Mouse (Mus musculus): ENCODE data around the gene Fgf14. TPM values are rescaled to one million over a fixed set of nuclear protein-coding genes. Genes with fewer than 3 reads are reported as not detected.
"Not testable (repeated sequence)": the region's sequence is repeated elsewhere in the genome, so short reads cannot be mapped to it uniquely, and the experiment has no call there.

Fgf14 gene
- total RNA-seq, 2 experiments from 2014 or later: 53.0 to 57.3 TPM

DNA sequence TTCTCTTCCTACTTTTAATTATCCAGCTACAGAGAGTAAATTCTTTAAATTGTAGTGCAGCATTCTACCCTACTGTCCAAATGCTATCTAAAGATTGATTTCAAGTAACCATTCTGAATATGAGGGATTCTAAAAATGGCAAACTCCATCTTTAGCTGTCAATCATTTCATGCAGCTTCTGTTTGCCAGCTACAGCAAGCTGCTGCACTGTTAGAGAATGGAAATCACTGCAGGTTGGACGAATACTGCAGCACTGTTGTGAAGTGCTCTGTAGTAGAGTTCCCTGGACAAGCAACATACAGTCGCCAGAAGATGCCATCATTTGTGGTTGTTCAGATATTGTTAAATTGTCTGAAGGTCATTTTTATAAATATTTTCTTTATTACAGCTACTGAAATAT, 453.5 kb downstream of the Fgf14 start:
- intact Hi-C loops (cut with DNase I): loop anchor here (10.0 kb wide), 1 partner anchor 451 kb away; the partner anchor contains the start of gene Fgf14
- DNase-seq (ENCODE audit: low spot score in 2 of 2): no peak

DNA sequence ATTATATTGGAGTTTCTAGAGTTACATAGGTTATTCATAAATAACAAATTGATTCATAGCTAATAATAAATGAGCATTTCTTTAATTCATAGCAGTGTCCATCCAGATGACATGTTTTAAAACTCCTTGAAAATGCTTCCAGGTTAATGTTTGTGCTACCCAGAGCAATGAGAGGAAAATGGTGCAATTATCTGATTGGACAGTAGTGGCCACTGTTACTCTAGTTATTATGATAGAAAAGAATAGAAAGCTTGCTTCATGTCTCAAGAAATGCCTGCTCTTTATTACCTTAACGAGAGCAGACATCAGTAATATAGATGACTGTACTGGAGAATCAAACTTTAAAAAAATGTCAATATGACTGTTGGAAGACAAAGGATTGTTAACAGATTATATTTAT, 454.5 kb downstream of the Fgf14 start:
- intact Hi-C loops (cut with DNase I): loop anchor here (10.0 kb wide), 1 partner anchor 452 kb away; the partner anchor contains the start of gene Fgf14
- DNase-seq (ENCODE audit: low spot score in 2 of 2): no peak

DNA sequence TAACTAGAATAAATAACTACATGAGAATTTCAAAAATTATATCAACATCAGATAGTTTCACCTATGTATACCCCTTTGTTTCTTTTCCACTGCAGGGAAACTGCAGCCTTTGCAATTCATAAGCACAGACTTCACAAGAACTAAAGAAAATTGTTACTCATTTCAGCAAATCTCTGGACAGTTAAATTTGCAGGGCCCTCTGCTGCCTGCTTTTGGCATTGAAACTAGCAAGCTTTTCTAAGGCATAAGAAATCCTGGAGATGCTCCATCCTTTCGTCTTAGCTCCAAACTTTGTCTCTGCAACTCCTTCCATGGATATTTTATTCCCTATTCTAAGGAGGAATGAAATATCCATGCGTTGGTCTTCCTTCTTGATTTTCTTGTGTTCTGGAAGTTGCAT, 455.9 kb downstream of the Fgf14 start:
- intact Hi-C loops (cut with DNase I): loop anchor here (10.0 kb wide), 1 partner anchor 454 kb away; the partner anchor contains the start of gene Fgf14
- DNase-seq (ENCODE audit: low spot score in 2 of 2): no peak

DNA sequence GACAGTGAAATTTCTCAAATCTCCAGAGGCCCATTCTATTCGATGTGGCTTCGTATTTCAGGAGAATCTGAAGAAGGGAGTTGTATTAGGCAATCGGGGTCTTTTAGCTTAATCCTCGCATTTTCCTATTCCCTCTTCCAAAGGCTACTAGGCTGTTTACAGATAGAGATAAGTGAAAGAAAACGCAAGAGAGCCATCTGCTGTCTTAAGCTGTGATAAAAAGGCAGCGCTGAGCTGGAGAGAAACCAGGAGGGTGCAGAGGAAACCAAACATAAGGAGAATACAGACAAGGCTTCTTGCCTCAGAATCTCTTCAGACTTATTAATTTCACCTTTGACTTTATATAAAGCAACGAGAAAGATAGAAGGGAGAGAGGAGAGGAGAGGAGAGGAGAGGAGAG, 481.1 kb downstream of the Fgf14 start:
- DNase-seq (ENCODE audit: low spot score in 2 of 2): peak in 1 of 2 experiments; percentile 17
- intact Hi-C loops (cut with DNase I): loop anchor here (10.0 kb wide), 1 partner anchor 441 kb away; no protein-coding TSS in a partner anchor

DNA sequence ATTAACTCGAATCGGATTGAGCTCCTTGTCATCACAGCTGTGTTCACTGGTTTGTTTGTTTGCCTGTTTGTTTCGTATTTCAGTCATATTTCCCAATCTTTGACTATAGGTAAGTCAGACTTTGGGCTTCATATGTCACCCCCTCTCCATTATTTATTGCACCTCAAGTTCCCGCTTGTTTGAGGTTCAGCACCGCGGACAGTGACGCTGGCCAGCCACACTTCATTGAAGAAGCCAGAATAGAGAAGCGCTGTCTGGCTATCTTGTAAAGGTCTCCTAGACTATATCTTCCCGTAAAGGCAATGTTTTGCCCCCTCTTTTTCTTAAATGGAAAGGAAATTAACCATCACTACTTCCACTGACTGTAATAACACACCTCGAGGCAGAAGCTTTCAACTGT, 481.6 kb downstream of the Fgf14 start:
- no peak for DNase-seq (ENCODE audit: low spot score in 2 of 2)
- intact Hi-C loops (cut with DNase I): loop anchor here (10.0 kb wide), 1 partner anchor 441 kb away; no protein-coding TSS in a partner anchor

DNA sequence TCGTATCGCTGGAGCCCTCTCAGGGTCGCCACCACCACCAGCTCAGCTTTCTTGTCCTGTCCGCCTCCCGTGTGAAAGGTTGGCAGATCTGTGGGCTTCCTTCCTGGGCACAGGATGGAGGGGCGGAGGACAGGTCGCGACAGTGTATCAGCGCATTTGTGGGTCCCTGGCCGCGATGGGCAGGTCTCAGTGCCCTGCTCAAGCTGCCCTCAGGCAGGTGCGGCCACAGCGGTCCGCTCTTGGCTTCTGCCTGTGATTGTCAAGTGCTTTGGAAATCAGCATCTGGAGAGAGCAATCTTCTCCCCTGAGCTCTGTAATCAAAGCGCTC, 484.1 kb downstream of the Fgf14 start:
- DNase-seq (ENCODE audit: low spot score in 2 of 2): peak; percentile 10 to 15
- intact Hi-C loops (cut with DNase I): loop anchor here (2.0 to 10.0 kb wide), 2 partner anchors 438 to 822 kb away; no protein-coding TSS in a partner anchor

DNA sequence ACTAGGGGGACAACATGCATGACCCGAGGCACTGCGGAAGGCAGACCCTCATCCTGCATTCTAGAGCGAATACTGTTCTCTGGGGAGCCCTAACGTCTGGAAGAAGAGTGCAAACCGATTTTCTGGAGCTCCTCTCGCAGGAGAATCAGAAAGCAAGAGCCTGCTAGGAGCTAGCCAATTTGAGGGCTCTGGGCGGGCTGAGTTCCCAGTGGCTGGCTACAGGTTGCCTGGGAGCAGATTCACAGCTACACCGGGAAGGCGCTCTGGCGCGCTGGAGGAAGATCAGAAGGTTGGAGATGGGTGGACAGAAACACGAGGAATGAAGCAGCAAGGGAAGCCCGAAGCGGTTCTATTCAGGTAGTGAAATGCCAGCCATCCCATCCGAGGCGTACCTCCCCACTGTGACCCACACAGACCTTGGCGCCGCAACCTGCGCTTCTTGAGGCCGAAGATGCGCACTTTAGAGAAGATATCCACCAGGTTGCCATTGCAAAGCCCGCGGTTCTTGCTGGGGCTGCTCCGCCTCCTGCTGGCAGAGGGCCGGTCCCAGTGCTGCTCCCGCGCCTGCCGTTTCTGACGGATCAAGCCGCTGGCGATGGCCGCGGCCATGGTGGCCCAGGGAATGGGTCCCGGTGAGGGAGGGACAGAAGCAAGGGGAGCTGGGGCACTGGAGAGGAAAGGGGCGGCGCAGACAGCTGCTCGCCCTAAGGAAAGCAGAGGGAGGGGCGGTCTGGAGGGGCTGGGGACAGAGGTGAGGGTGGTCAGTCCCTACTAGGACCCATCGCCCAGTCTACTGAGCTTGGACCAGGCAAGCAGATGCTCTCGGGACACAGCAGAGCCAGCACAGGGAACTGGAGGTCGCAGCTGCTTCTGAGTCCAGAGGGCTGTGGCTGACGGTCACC, 484.8 kb downstream of the Fgf14 start:
- intact Hi-C loops (cut with DNase I): loop anchor here (2.0 to 10.0 kb wide), 2 partner anchors 437 to 821 kb away; no protein-coding TSS in a partner anchor
- peak; percentile 48 to 56 for DNase-seq (ENCODE audit: low spot score in 2 of 2)

DNA sequence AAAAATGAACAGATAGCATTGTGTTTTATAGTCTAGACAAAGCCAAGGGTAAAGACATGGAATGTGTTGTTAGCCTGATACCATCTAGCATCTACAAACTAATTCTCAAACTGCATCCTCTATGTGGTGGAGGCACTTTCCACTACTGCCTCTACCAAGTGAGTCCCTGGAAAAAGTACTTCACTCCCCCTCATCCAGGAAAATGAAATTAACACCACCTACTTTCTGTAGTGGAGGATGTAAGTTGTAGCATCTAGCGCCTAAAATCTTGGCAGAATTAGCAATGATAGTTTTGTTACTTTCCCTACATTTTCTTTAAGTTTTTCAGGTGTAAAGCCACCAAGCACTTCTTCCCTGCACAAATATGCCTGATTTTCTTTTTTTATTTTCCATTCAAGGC, 496.7 kb downstream of the Fgf14 start:
- DNase-seq (ENCODE audit: low spot score in 2 of 2): no peak
- intact Hi-C loops (cut with DNase I): no loop called here

DNA sequence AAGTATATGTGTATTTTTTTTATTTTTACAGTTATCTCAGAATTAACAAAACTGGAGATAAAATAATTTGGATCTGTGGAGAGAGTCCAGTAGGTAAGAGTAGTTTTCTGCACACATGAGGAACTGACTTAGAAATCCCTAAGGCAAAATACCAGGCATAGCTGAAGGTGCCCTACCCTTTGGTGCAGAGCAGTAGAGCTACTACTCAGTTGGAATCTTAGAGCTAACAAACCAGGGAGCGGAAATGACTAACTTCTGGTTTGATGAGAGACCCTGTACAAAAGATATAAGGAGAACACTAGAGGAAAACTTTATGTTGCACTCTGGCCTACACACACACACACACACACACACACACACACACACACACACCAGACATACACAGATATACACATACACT, 502.8 kb downstream of the Fgf14 start:
- DNase-seq (ENCODE audit: low spot score in 2 of 2): no peak
- intact Hi-C loops (cut with DNase I): no loop called here

DNA sequence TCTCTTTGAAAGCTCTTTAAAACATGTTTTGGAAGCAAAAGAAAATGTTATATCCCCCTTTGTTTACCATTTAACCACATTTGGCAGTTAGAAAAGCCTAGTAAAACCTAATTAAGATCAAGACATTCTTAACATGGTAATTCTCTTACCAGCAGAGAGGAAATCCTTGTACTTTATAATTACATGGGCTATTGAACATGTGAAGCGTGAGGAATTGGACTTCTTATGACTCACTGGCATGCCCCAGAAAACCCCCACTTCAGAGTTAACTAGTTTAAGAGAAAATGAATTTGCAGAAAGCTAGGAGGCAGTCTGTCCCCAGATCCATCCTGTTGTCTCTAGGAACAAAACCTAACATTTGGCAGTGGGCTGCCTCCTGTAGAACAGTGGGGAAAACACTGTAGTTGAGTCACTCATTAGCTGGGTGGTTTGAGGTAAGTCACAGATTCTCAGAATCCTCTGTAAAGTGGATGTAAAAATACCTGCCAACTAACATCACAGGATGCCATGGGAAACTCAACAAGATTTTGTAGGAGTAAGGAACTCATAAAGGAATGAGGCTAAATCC, 513.2 kb downstream of the Fgf14 start:
- no peak for DNase-seq (ENCODE audit: low spot score in 2 of 2)

DNA sequence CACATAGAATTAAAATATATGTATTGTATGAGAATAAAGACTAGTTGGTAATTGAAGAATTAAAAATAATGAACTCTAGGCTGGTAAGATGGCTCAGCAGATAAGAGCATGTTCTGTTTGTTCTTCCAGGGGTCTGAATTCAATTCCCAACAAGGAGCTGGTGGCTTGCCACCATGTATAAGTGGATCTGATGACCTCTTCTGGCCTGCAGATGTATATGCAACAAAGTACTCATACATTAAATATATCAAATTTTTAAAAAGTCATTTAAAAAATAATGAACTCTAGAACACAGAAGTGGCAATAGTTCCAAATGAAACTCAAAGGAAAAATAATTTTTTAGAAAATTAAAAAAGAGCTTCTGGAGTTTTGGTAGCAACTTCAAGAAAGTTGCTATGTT, 529.5 kb downstream of the Fgf14 start:
- DNase-seq (ENCODE audit: low spot score in 2 of 2): no peak
- intact Hi-C loops (cut with DNase I): no loop called here

More for the DNA sequence above, 513.2 kb downstream of the Fgf14 start:
- intact Hi-C loops (cut with DNase I): no loop called here

DNA sequence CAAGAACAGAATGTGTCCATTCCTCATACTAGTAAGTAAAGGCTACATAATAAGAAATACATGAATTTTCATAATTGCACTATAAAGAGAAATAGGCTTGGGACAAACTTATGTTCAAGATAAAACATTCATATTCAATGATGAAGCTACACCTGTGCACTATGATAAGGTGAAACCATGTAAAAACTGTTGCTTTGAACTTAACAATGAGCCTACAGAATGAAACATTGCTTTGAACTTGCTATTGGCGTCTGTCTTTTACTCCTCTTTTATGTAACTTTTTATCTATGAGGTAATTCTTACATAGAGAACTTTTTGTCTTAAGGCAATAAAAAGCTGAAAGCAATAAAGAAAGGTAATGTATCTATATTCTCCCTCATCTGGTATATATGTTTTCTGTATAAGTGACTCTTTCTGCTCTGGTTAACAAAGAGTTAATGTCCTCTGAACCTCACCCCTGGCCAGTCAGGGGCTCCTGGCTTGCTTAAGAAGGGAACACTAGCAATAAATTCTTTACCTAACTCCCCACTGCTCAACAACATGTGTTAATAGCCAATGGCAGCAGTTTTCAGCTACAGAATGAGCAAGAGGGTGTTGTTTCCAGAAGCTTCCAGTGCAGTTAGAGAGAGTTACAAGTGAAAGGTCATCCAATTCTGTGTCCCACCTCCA, 569.6 kb downstream of the Fgf14 start:
- intact Hi-C loops (cut with DNase I): no loop called here
- no peak for DNase-seq (ENCODE audit: low spot score in 2 of 2)

DNA sequence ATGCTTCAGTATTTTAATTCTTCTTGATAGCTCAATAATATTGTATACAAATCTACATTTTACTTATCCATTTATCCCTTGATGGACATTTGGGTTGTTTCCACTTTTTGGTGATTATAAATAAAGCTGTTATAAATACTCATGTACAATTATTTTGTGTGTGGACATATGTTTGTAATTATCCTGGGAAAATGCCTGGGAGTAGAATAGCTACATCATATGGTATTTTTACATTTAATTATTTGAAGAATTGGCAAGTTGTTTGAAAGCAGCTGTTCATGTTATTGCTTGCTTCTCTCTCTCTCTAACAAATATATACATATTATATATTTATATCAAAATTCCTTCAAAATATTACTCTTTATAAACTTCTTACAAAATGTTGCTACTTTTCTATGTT, 593.8 kb downstream of the Fgf14 start:
- no peak for DNase-seq (ENCODE audit: low spot score in 2 of 2)
- intact Hi-C loops (cut with DNase I): no loop called here

DNA sequence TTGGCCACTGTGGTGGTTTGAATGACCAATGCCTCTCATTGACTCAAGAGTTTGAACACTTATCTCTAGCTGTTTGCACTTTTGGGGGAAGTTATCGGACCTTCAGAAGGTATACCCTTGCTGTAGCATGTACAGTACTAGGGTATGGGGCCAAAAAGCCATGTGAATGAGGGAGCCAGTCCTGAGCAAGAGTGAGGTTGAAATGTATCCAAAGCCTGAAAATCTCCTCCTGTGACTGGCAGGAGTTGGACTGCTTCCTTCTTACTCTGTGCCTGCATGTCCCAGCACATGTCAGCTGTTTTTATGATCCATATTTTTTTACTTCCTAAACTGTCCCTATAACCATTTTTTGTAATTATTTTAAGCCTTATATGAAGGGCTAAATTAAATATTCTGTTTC, 632.9 kb downstream of the Fgf14 start:
- intact Hi-C loops (cut with DNase I): no loop called here
- DNase-seq (ENCODE audit: low spot score in 2 of 2): no peak

DNA sequence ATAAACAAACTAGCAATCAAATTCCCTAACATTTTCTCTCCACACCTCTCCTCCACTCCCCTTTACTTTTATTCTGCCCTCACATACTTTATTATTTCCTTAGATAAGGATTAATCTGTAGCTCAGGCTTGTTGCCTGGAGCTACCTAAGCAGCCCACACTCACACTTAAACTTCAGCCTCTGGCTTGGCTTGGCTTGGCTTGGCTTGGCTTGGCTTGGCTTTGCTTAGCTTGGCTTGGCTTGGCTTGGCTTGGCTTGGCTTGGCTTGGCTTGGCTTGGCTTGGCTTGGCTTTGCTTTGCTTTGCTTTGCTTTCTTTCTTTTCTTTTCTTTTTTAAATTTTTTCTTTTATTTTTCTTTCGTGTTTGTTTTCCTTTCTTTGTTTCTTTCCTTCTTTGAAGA, 636.3 kb downstream of the Fgf14 start:
- no peak for DNase-seq (ENCODE audit: low spot score in 2 of 2)
- intact Hi-C loops (cut with DNase I): no loop called here

DNA sequence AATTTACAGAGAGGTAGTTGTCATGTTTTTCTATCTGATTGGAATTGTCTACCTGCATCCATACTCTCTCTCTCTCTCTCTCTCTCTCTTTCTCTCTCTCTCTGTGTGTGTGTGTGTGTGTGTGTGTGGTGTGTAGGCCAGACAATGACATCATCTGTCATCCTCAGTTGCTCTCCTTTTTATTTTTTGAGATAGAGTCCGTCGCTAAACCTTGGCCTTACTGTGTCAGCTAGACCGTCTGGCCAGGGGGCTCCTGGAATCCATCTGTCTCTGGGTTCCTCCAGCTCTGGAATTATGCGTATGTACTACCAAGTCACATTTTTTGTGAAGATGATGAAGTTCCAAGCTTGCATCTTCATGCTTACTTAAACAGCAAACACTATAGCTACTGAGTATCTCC, 639.5 kb downstream of the Fgf14 start:
- intact Hi-C loops (cut with DNase I): no loop called here
- DNase-seq (ENCODE audit: low spot score in 2 of 2): no peak

DNA sequence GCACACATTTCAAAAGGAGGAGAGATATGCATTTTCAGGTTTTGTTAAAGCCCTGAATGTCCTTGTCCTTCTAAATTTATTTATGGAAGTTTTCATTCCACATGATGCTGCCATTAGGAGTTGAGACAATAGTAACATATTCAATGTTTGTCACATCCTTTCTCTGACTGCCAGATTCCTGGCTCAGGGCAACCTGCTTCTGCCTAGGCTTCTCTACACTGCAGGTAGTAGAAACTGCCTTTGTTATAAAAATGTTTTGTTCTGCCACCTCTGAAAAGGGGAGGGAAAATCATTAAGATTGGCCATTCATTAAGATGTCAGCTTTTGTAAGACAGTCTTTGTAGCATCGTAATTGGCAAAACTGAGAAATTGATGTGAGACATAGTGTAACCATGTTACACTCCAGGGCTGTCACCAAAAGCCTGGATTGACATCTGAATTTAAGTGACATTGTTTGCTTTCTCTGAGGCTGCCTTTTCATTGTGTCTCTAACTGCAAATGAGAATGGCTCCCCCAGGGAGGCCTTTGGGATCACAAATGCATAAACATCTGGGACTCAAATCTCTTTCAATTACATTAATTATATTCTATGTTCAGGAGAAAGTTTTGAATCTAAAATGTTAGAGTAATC, 640.2 kb downstream of the Fgf14 start:
- no peak for DNase-seq (ENCODE audit: low spot score in 2 of 2)
- intact Hi-C loops (cut with DNase I): no loop called here

DNA sequence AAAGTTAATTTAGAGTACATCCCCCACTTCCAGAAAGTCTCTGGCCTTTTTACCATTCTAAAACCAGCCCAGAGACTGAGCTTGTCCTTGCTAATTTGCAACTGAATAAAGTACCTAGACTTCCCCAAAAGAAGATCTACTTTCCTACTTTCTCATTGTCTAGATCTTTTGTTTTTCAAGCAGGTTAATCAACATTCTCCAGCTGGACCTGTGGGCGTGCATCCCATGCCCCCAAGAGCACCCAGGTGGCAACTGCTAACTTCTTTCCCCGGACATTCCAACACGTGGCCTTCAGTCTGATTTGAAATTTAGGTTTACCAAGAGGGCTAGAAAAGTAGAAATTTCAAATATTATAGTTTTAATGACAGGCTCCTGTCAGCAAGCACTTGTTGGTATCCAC, 643.6 kb downstream of the Fgf14 start:
- DNase-seq (ENCODE audit: low spot score in 2 of 2); intact Hi-C loops (cut with DNase I): not testable (repeated sequence)

DNA sequence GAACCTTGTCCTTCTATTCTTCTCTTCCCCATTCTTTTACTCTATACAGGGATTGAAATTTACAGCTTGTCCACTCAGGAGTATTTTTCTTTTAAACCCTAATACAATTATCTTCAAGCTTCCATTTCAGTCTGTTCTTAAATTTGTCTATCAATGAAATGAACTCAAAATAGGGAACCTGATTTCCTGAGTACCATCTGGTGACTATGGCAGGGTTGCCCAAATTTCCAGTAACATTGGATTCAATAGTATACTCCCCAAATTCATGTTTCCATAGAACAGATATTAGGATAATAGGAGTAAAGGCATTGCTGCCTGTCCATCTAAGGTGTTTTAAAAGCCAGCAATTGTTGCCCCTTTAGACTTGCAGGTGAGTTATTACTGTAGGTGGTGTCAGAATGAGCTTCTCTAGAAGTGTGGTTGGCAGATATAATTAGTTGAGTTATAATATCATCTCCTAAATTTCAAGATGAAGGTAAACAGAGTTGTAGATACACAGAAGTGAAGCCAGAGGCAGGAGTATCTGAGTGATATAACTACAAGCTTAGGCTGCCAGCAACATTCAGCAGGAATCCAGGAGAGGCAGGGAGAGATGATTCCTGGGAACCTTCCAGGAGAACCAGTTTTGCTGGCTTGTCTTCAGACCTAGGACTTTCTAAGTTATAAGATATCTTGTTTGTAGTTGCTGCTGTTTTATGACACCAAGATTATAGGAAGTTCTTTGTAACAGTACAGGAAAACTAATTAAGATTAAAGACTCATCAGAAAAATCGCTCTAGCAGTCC, 648.8 kb downstream of the Fgf14 start:
- intact Hi-C loops (cut with DNase I): no loop called here
- DNase-seq (ENCODE audit: low spot score in 2 of 2): no peak
